Mouse (Mus musculus): ENCODE results near the gene Cmah. TPM values are rescaled to one million over a fixed set of nuclear protein-coding genes. Genes with fewer than 3 reads are reported as not detected.

Gene Cmah
- polyA plus RNA-seq, 1 experiment = 0.19 TPM

GRCm38 (mm10) chr13:24318618-24319017 is 8.6 kb upstream of the Cmah start:
- peak; percentile 79 for DNase-seq (ENCODE audit: low read depth)
- peak; percentile 65; the same call in 1 of the 2 replicates for TF ChIP-seq CTCF (IDR thresholded peaks at IDR 0.05; ENCODE audit: borderline replicate concordance, extremely low read depth, insufficient read depth, insufficient read length)
- TF ChIP-seq POLR2A (IDR thresholded peaks at IDR 0.05; ENCODE audit: borderline replicate concordance, extremely low read depth, insufficient read depth, insufficient read length, poor library complexity, severe bottlenecking) = no peak

DNA sequence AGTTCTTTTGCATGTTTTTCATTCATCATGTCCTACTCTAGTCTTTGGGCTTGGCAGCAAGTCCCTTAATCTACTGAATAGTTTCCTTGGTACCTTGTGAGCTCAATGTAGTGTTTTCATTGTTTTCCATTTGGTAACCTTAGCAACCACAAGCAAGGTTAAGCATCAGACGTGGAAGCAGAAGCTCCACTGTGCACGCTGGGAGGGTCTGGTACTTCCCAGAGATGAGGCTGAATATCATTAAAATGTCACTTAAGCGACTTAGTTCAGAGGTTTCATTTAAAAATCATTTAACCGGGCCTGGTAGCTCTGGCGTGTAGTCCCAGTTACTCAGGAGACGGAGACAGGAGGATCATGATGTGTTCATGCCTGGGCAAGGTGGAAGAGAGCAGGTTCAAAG is 5.9 kb upstream of the Cmah start:
- peak; percentile 9 for DNase-seq (ENCODE audit: low read depth)
- no peak for TF ChIP-seq POLR2A (IDR thresholded peaks at IDR 0.05; ENCODE audit: borderline replicate concordance, extremely low read depth, insufficient read depth, insufficient read length, poor library complexity, severe bottlenecking)
- no peak for TF ChIP-seq CTCF (IDR thresholded peaks at IDR 0.05; ENCODE audit: borderline replicate concordance, extremely low read depth, insufficient read depth, insufficient read length)

DNA sequence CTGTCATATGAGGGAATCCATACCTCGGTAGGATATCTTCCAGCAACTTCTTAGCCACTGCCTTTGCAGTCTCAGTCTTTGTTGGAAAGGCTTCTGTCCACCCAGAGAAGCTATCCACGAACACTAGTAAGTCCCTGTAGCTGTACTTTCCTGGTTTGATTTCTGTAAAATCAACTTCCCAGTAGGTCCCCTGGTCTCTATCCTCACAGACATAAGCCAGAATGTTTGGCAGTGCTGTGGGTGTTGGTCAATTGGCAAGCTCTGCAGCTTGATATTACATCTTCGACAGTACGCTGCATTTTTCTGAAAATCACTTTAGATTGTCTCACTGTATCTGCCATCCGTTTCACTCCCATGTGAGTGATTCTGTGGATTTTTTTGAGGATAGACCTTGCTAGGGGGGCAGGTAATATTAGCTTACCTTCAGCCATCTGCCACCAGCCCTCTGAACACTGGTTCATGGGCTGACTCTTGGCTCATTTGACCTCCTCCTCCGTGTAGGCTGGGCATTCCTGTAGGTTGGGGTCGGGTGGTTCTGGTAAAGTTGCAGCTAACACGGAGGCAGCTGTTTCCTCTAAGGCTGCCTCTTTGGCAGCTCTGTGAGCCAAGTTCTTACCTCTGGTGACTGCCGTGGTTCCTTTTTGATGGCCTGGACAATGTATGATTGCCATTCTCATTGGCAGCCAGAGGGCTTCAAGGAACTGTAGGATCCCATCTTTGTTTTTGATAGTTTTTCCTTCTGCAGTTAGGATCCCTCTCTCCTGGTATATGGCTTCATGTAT is 1.0 kb downstream of the Cmah start:
- TF ChIP-seq CTCF (IDR thresholded peaks at IDR 0.05; ENCODE audit: borderline replicate concordance, extremely low read depth, insufficient read depth, insufficient read length) = no peak
- no peak for TF ChIP-seq POLR2A (IDR thresholded peaks at IDR 0.05; ENCODE audit: borderline replicate concordance, extremely low read depth, insufficient read depth, insufficient read length, poor library complexity, severe bottlenecking)
- no peak for DNase-seq (ENCODE audit: low read depth)

GRCm38 (mm10) chr13:24330128-24330527 is 2.9 kb downstream of the Cmah start:
- no peak for TF ChIP-seq POLR2A (IDR thresholded peaks at IDR 0.05; ENCODE audit: borderline replicate concordance, extremely low read depth, insufficient read depth, insufficient read length, poor library complexity, severe bottlenecking)
- TF ChIP-seq CTCF (IDR thresholded peaks at IDR 0.05; ENCODE audit: borderline replicate concordance, extremely low read depth, insufficient read depth, insufficient read length) = no peak
- DNase-seq (ENCODE audit: low read depth) = no peak

GRCm38 (mm10) chr13:24330836-24331523 is 3.8 kb downstream of the Cmah start:
- DNase-seq (ENCODE audit: low read depth) = no peak
- no peak for TF ChIP-seq POLR2A (IDR thresholded peaks at IDR 0.05; ENCODE audit: borderline replicate concordance, extremely low read depth, insufficient read depth, insufficient read length, poor library complexity, severe bottlenecking)
- no peak for TF ChIP-seq CTCF (IDR thresholded peaks at IDR 0.05; ENCODE audit: borderline replicate concordance, extremely low read depth, insufficient read depth, insufficient read length)

DNA sequence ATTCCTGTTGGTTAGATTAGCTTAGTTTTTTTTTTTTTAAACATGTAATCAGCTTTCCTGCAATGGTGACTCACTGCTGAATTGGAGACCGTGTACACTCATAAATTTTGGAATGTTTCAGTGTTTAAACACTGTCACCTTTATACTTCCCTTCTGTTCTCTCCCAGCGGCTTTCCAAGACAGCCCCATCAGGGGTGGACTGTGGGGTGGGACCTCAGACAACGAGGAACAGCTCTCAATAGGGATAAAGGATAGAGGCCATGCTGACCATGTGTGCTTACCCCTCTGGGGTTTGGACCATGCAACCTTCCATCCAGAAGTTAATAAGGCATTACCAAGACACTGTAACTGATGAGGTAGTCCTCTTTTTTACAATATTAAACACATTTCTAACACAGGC is 5.3 kb downstream of the Cmah start:
- no peak for DNase-seq (ENCODE audit: low read depth)
- TF ChIP-seq CTCF (IDR thresholded peaks at IDR 0.05; ENCODE audit: borderline replicate concordance, extremely low read depth, insufficient read depth, insufficient read length) (no peak), POLR2A (IDR thresholded peaks at IDR 0.05; ENCODE audit: borderline replicate concordance, extremely low read depth, insufficient read depth, insufficient read length, poor library complexity, severe bottlenecking) (no peak)

GRCm38 (mm10) chr13:24336818-24337217 is 9.6 kb downstream of the Cmah start:
- no peak for DNase-seq (ENCODE audit: low read depth)
- TF ChIP-seq POLR2A (IDR thresholded peaks at IDR 0.05; ENCODE audit: borderline replicate concordance, extremely low read depth, insufficient read depth, insufficient read length, poor library complexity, severe bottlenecking) = no peak
- TF ChIP-seq CTCF (IDR thresholded peaks at IDR 0.05; ENCODE audit: borderline replicate concordance, extremely low read depth, insufficient read depth, insufficient read length) = no peak

DNA sequence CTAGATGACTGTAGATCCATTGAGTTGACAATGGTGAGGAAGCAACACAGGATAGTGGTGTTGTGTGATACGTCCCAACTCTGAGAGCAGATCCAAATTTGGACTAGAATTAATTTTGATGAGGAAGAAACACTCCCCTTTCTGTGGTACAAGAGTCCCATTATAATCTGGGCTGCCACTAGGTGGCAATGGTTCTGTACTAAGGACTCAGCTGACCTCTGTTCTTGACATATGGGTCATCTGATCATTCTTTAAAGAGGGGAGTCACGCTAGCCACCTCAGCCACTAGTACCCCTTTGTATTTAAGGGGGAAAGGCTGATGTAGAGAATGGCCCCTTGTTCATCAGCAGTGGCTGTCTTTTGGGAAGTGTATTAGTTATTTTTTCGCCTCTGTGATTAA is 10.7 kb downstream of the Cmah start:
- DNase-seq (ENCODE audit: low read depth) = peak; percentile 37
- TF ChIP-seq CTCF (IDR thresholded peaks at IDR 0.05; ENCODE audit: borderline replicate concordance, extremely low read depth, insufficient read depth, insufficient read length) (peak; percentile 46; the same call in 1 of the 2 replicates), POLR2A (IDR thresholded peaks at IDR 0.05; ENCODE audit: borderline replicate concordance, extremely low read depth, insufficient read depth, insufficient read length, poor library complexity, severe bottlenecking) (no peak)

DNA sequence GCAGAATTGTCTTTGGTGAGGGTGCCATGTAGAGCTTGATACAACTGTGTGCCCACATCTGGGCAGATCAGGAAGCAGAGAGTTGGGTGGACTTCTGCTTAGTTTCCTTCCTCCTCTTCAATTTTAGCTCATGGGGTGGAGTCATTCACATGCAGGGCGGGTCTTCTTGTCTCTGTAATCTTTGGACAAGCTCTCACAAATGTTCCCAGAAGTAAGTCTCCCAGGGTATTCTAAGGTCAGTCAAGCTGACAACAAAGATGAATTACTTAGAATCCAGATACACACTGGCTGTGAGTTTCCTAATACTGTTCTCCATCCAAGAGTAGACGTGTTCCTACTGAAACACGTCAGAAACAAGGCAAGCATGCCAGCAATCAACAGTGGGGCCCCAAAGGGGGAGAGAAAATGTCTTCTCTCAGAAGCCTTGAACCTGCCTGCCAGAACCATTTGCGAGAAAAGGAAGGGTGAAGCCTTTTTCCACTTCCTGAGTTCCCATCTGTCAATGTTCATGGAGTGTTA is 11.2 kb downstream of the Cmah start:
- peak; percentile 14 for DNase-seq (ENCODE audit: low read depth)
- TF ChIP-seq POLR2A (IDR thresholded peaks at IDR 0.05; ENCODE audit: borderline replicate concordance, extremely low read depth, insufficient read depth, insufficient read length, poor library complexity, severe bottlenecking) (no peak), CTCF (IDR thresholded peaks at IDR 0.05; ENCODE audit: borderline replicate concordance, extremely low read depth, insufficient read depth, insufficient read length) (no peak)

DNA sequence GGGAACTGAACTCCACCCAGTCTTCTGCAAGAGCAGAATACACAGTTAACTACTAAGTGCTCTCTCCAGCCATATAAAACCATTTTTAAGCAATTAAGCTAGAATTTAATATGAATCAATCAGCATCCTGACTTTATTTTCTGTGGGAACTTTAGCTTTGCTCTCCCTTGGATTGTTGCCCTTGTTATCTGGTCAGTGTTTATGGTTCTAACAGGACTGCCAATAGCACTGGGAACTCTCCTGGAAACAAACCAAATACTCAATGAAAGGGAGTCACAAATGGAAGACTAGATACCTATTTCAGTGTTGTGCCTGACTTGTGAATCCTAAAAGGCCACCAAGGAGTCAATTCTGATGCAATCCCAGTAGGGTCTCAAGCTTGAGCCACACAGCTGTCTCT is 12.7 kb downstream of the Cmah start:
- TF ChIP-seq POLR2A (IDR thresholded peaks at IDR 0.05; ENCODE audit: borderline replicate concordance, extremely low read depth, insufficient read depth, insufficient read length, poor library complexity, severe bottlenecking) (no peak), CTCF (IDR thresholded peaks at IDR 0.05; ENCODE audit: borderline replicate concordance, extremely low read depth, insufficient read depth, insufficient read length) (no peak)
- DNase-seq (ENCODE audit: low read depth) = no peak

- TF ChIP-seq POLR2A (IDR thresholded peaks at IDR 0.05; ENCODE audit: borderline replicate concordance, extremely low read depth, insufficient read depth, insufficient read length, poor library complexity, severe bottlenecking) (no peak), CTCF (IDR thresholded peaks at IDR 0.05; ENCODE audit: borderline replicate concordance, extremely low read depth, insufficient read depth, insufficient read length) (no peak)
- DNase-seq (ENCODE audit: low read depth) = no peak
These were observed 13.3 kb downstream of the Cmah start for GRCm38 (mm10) chr13:24340462-24340861.
